Mouse (Mus musculus): ENCODE results near the gene Pipox.

Gene Pipox

GRCm38 (mm10) chr11:77876760-77877148 is 17.1 kb downstream of the Pipox start:
- no peak for DNase-seq (ENCODE audit: low read depth, low spot score)

GRCm38 (mm10) chr11:77875847-77876759 is 17.8 kb downstream of the Pipox start:
- no peak for DNase-seq (ENCODE audit: low read depth, low spot score)

GRCm38 (mm10) chr11:77875269-77875668 is 18.6 kb downstream of the Pipox start:
- no peak for DNase-seq (ENCODE audit: low read depth, low spot score)

GRCm38 (mm10) chr11:77874685-77875231 is 19.1 kb downstream of the Pipox start:
- DNase-seq (ENCODE audit: low read depth, low spot score): no peak

- DNase-seq (ENCODE audit: low read depth, low spot score): no peak
These were observed 20.8 kb downstream of the Pipox start for GRCm38 (mm10) chr11:77873116-77873515.

- DNase-seq (ENCODE audit: low read depth, low spot score): no peak
These were observed 21.2 kb downstream of the Pipox start for GRCm38 (mm10) chr11:77872685-77873084.

GRCm38 (mm10) chr11:77872236-77872635 is 21.7 kb downstream of the Pipox start:
- peak; percentile 58 for DNase-seq (ENCODE audit: low read depth, low spot score)

- no peak for DNase-seq (ENCODE audit: low read depth, low spot score)
These were observed 22.5 kb downstream of the Pipox start for GRCm38 (mm10) chr11:77871436-77871835.

GRCm38 (mm10) chr11:77867419-77868083 is 26.3 kb downstream of the Pipox start:
- DNase-seq (ENCODE audit: low read depth, low spot score): no peak

GRCm38 (mm10) chr11:77864771-77865170 is 29.1 kb downstream of the Pipox start:
- DNase-seq (ENCODE audit: low read depth, low spot score): no peak

- DNase-seq (ENCODE audit: low read depth, low spot score): no peak
These were observed 31.0 kb downstream of the Pipox start for GRCm38 (mm10) chr11:77862887-77863286.

- DNase-seq (ENCODE audit: low read depth, low spot score): no peak
These were observed 32.9 kb downstream of the Pipox start for GRCm38 (mm10) chr11:77860947-77861346.

GRCm38 (mm10) chr11:77858589-77858988 is 35.3 kb downstream of the Pipox start:
- DNase-seq (ENCODE audit: low read depth, low spot score): no peak

GRCm38 (mm10) chr11:77857089-77857488 is 36.8 kb downstream of the Pipox start:
- DNase-seq (ENCODE audit: low read depth, low spot score): no peak

GRCm38 (mm10) chr11:77855396-77855795 is 38.5 kb downstream of the Pipox start:
- no peak for DNase-seq (ENCODE audit: low read depth, low spot score)

- DNase-seq (ENCODE audit: low read depth, low spot score): no peak
These were observed 39.3 kb downstream of the Pipox start for GRCm38 (mm10) chr11:77854641-77855040.

- DNase-seq (ENCODE audit: low read depth, low spot score): no peak
These were observed 40.8 kb downstream of the Pipox start for GRCm38 (mm10) chr11:77852941-77853668.

- DNase-seq (ENCODE audit: low read depth, low spot score): no peak
These were observed 41.7 kb downstream of the Pipox start for GRCm38 (mm10) chr11:77852195-77852594.

- no peak for DNase-seq (ENCODE audit: low read depth, low spot score)
These were observed 42.3 kb downstream of the Pipox start for GRCm38 (mm10) chr11:77851483-77852010.

- no peak for DNase-seq (ENCODE audit: low read depth, low spot score)
These were observed 43.3 kb downstream of the Pipox start for GRCm38 (mm10) chr11:77850401-77851244.

- DNase-seq (ENCODE audit: low read depth, low spot score): no peak
These were observed 44.7 kb downstream of the Pipox start for GRCm38 (mm10) chr11:77849151-77849550.

All from mesoderm, embryonic 11.5 days (tissue).